Mouse (Mus musculus): ENCODE data around the gene Prph2. TPM values are rescaled to one million over a fixed set of nuclear protein-coding genes. Genes with fewer than 3 reads are reported as not detected.
A peak's percentile ranks its signal among the peaks of the same experiment; 100 is the strongest.

Gene Prph2
- polyA plus RNA-seq, 1 experiment from 2014 or later = not detected

DNA sequence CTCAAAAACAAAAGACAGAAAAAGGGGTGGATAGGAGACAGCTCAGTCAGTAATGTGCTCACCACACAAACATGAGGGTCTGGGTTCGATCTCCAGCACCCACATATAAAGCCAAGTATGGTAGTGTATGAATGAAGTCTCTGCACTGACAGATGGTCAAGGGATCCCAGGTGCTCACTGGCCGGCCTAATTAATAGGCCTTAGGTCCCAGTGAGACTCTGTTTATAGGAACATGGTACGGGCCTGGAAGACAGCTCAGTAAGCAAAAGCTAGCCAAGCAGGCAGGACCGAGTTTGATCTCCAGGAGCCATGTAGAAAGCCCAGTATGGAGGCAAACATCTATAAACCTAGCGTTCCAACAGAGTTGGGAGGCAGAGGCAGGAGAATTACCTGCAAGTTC, 33.2 kb upstream of the Prph2 start:
- Histone ChIP-seq H3K36me3 (ENCODE audit: control insufficient read depth, insufficient read depth) (no peaks in the 10 kb centered on the region), H3K9ac (replicated peaks; ENCODE audit: low read depth, low read length) (no peak overlapping the region), H3K9me3 (ENCODE audit: control insufficient read depth, low read length) (no peaks in the 10 kb centered on the region), H3K27me3 (replicated peaks; ENCODE audit: control insufficient read depth, insufficient read depth, low read length) (no peaks in the 10 kb centered on the region), H3K4me2 (ENCODE audit: low read length) (no peak overlapping the region), H3K4me1 (replicated peaks; ENCODE audit: control insufficient read depth, insufficient read depth, low read length) (0 out of 2 replicates have a peak, but pooled peaks cover 3% of the 10 kb centered on the region), H3K27ac (ENCODE audit: low read length) (no peak overlapping the region), H3K4me3 (replicated peaks; ENCODE audit: low read length) (no peak overlapping the region)
- no peak for ATAC-seq
- WGBS = 91% methylated on average over 5 of the region's 5 CpGs

DNA sequence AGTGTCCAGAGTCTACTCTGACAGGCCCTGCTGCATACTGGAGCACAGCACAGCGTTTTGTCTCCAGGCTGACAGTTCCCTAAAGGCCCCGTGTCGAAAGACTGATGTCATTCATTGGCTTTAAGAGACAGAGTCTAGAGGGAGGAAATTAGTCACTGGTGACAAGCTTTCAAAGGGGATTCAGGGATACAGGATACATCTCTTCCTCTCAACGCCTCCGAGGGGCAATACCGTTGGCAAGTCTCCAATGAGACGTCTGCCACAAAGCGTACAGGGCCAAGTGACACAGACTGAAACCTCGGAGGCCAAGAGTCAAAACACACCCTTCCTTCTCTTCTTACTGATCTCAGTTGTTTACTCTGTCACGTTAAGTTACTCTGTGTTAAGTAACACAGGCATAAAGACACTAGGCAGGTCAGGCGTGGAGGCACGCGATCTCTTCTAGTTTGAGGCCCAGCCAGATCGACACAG, 30.4 kb upstream of the Prph2 start:
- no peaks in the 10 kb centered on the region for H3K36me3 ChIP-seq (ENCODE audit: control insufficient read depth, insufficient read depth)
- H3K27me3 ChIP-seq (replicated peaks; ENCODE audit: control insufficient read depth, insufficient read depth, low read length) = no peaks in the 10 kb centered on the region
- peak; percentile 12; the same call in 1 of the 2 replicates for ATAC-seq
- 43% methylated on average over 14 of the region's 14 CpGs for WGBS
- no peaks in the 10 kb centered on the region for H3K9me3 ChIP-seq (ENCODE audit: control insufficient read depth, low read length)
- H3K4me2 ChIP-seq (ENCODE audit: low read length) = no peak overlapping the region
- H3K27ac ChIP-seq (ENCODE audit: low read length) = no peak overlapping the region
- no peak overlapping the region for H3K4me3 ChIP-seq (replicated peaks; ENCODE audit: low read length)
- H3K4me1 ChIP-seq (replicated peaks; ENCODE audit: control insufficient read depth, insufficient read depth, low read length) = 0 out of 2 replicates have a peak, but pooled peaks cover 3% of the 10 kb centered on the region
- H3K9ac ChIP-seq (replicated peaks; ENCODE audit: low read depth, low read length) = no peak overlapping the region

- H3K27me3 ChIP-seq (replicated peaks; ENCODE audit: control insufficient read depth, insufficient read depth, low read length) = no peaks in the 10 kb centered on the region
- H3K36me3 ChIP-seq (ENCODE audit: control insufficient read depth, insufficient read depth) = no peaks in the 10 kb centered on the region
- no peak overlapping the region for H3K4me3 ChIP-seq (replicated peaks; ENCODE audit: low read length)
- H3K27ac ChIP-seq (ENCODE audit: low read length) = no peak overlapping the region
- no peak for ATAC-seq
- WGBS = 78% methylated on average over 2 of the region's 2 CpGs
- no peaks in the 10 kb centered on the region for H3K9me3 ChIP-seq (ENCODE audit: control insufficient read depth, low read length)
- no peak overlapping the region for H3K4me2 ChIP-seq (ENCODE audit: low read length)
- H3K4me1 ChIP-seq (replicated peaks; ENCODE audit: control insufficient read depth, insufficient read depth, low read length) = 0 out of 2 replicates have a peak, but pooled peaks cover 3% of the 10 kb centered on the region
- H3K9ac ChIP-seq (replicated peaks; ENCODE audit: low read depth, low read length) = no peak overlapping the region
Measured at GRCm38 (mm10) chr17:46880322-46880721, 29.9 kb upstream of the Prph2 start.

DNA sequence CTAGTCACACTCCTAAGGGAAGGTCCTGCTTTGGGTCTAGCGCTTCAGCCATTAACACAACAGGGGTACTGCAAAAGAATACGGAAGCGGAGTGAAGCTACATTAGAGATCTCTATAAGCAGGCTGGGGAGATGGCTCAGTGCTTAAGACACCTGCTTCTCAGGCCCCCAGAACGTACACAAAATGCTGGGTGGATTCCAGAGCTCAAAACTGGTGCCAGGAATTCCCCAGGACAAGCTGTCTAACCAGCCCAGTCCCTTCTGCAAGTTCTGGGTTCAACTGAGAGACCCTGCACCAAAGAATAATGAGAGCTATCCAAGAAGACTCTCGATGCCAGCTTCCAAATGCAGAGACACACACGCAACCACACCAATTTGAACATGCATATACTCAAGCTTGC, 28.5 kb upstream of the Prph2 start:
- Histone ChIP-seq H3K36me3 (ENCODE audit: control insufficient read depth, insufficient read depth) (no peaks in the 10 kb centered on the region), H3K9ac (replicated peaks; ENCODE audit: low read depth, low read length) (no peak overlapping the region)

DNA sequence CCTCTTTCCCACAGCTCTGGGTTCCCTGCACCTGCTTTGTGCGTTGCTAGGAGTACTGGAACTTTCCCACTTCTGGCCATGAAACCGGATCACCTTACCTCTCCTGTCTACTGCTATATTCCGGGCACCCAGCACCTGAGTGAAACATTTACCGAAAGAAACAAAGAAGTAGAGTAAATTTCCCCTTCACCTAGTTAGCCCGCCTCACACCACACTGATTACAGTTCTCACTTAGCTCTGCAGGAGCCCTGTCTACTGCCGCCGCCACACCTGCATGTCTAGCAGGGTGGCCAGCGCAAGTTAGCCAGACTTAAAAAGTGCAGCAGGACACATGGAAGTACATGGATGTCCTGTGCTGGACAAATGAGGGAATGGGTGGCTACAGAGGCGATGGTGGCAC, 27.2 kb upstream of the Prph2 start:
- H3K4me1 ChIP-seq (replicated peaks; ENCODE audit: control insufficient read depth, insufficient read depth, low read length) = 0 out of 2 replicates have a peak, but pooled peaks cover 5% of the 10 kb centered on the region
- 90% methylated on average over 9 of the region's 9 CpGs for WGBS
- no peak overlapping the region for H3K9ac ChIP-seq (replicated peaks; ENCODE audit: low read depth, low read length)
- H3K27ac ChIP-seq (ENCODE audit: low read length) = no peak overlapping the region
- no peak overlapping the region for H3K4me2 ChIP-seq (ENCODE audit: low read length)
- H3K36me3 ChIP-seq (ENCODE audit: control insufficient read depth, insufficient read depth) = no peaks in the 10 kb centered on the region
- H3K9me3 ChIP-seq (ENCODE audit: control insufficient read depth, low read length) = no peaks in the 10 kb centered on the region
- ATAC-seq = no peak
- H3K27me3 ChIP-seq (replicated peaks; ENCODE audit: control insufficient read depth, insufficient read depth, low read length) = no peaks in the 10 kb centered on the region
- H3K4me3 ChIP-seq (replicated peaks; ENCODE audit: low read length) = no peak overlapping the region

More for the DNA sequence above, 28.5 kb upstream of the Prph2 start:
- Histone ChIP-seq H3K9me3 (ENCODE audit: control insufficient read depth, low read length) (no peaks in the 10 kb centered on the region), H3K4me2 (ENCODE audit: low read length) (no peak overlapping the region), H3K27me3 (replicated peaks; ENCODE audit: control insufficient read depth, insufficient read depth, low read length) (no peaks in the 10 kb centered on the region), H3K4me3 (replicated peaks; ENCODE audit: low read length) (no peak overlapping the region), H3K4me1 (replicated peaks; ENCODE audit: control insufficient read depth, insufficient read depth, low read length) (0 out of 2 replicates have a peak, but pooled peaks cover 3% of the 10 kb centered on the region), H3K27ac (ENCODE audit: low read length) (no peak overlapping the region)
- no peak for ATAC-seq
- 77% methylated on average over 6 of the region's 6 CpGs for WGBS

GRCm38 (mm10) chr17:46884766-46885165, 25.5 kb upstream of the Prph2 start:
- H3K4me2 ChIP-seq (ENCODE audit: low read length) = no peak overlapping the region
- no peak for ATAC-seq
- H3K9me3 ChIP-seq (ENCODE audit: control insufficient read depth, low read length) = no peaks in the 10 kb centered on the region
- no peak overlapping the region for H3K4me3 ChIP-seq (replicated peaks; ENCODE audit: low read length)
- H3K27me3 ChIP-seq (replicated peaks; ENCODE audit: control insufficient read depth, insufficient read depth, low read length) = no peaks in the 10 kb centered on the region
- H3K27ac ChIP-seq (ENCODE audit: low read length) = no peak overlapping the region
- no peaks in the 10 kb centered on the region for H3K36me3 ChIP-seq (ENCODE audit: control insufficient read depth, insufficient read depth)
- H3K4me1 ChIP-seq (replicated peaks; ENCODE audit: control insufficient read depth, insufficient read depth, low read length) = peaks cover 10% of the 10 kb centered on the region; the same call in 1 of the 2 replicates
- no peak overlapping the region for H3K9ac ChIP-seq (replicated peaks; ENCODE audit: low read depth, low read length)
- WGBS = 87% methylated on average over 6 of the region's 6 CpGs

DNA sequence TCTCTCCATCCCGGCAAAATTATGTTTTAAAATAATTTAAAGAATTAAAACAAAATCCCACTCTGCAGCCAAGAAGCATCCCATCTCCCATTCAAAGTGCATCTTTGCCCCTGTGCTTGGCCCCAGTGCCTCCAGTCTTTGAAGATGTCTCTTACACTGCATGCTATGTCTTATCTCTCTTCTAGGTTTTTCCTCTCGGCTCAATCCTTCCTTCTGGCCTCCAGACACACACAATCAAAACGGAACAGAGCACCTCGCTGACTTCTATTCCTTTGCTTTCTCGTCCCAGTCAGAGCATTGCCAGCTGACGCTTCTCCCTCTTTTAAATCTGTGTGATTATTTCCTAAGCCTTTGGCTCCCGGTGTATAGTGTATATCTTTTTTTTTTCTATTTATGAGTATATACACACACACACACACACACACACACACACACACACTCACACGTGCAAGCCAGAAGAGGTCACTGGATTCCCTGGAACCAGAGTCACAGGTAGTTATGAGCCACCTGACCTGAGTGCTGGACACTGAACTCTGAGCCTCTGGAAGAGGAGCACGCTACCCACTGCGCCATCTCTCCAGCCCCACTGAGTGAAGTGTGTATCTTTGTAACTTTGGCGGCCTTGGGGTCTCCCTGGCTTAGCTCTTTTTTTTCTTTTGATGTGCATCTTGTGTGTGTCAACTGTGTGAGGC, 24.9 kb upstream of the Prph2 start:
- ATAC-seq = no peak

DNA sequence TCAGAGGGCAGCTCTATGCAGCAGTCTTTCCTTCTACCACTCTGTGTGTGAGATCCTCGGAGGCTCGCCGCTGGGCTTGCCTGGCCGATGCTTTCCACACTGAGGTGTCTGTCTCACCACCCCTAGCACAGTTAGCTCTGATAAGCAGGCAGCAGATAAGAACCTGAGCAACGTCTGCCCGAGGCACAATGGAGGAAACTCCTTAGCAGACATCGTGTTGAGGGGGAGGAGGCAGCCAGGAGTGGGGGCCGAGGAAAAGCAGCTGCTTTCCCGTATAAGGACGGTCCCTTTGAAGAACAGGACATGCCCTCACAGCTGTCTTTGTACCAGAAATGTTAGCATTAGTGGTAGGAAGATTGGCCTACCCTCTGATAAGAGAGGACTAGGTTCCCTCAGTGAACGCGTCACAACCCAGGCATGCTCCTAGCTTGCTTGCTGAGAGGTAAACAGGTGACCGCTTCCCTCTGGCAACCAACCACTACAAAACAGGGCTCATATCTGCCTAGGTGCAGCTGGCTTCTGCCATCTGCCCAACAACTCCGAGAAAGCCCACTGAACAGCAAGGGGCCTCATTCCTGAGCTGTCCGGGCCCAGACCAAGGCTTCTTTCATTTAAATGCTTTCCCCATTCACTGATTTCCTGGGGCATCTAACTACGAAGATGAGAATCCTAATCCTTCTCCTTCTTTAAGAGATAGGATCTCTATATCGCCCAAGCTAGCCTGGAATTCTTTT, 24.2 kb upstream of the Prph2 start:
- Histone ChIP-seq H3K36me3 (ENCODE audit: control insufficient read depth, insufficient read depth) (no peaks in the 10 kb centered on the region), H3K4me3 (replicated peaks; ENCODE audit: low read length) (no peak overlapping the region), H3K9ac (replicated peaks; ENCODE audit: low read depth, low read length) (no peak overlapping the region), H3K9me3 (ENCODE audit: control insufficient read depth, low read length) (no peaks in the 10 kb centered on the region), H3K4me1 (replicated peaks; ENCODE audit: control insufficient read depth, insufficient read depth, low read length) (peaks cover 9% of the 10 kb centered on the region; the same call in 1 of the 2 replicates), H3K27ac (ENCODE audit: low read length) (no peak overlapping the region), H3K4me2 (ENCODE audit: low read length) (no peak overlapping the region), H3K27me3 (replicated peaks; ENCODE audit: control insufficient read depth, insufficient read depth, low read length) (no peaks in the 10 kb centered on the region)
- no peak for ATAC-seq
- 61% methylated on average over 17 of the region's 17 CpGs for WGBS

More for the DNA sequence above, 24.9 kb upstream of the Prph2 start:
- no peak overlapping the region for H3K9ac ChIP-seq (replicated peaks; ENCODE audit: low read depth, low read length)
- H3K4me2 ChIP-seq (ENCODE audit: low read length) = no peak overlapping the region
- H3K4me3 ChIP-seq (replicated peaks; ENCODE audit: low read length) = no peak overlapping the region
- peaks cover 9% of the 10 kb centered on the region; the same call in 1 of the 2 replicates for H3K4me1 ChIP-seq (replicated peaks; ENCODE audit: control insufficient read depth, insufficient read depth, low read length)
- no peaks in the 10 kb centered on the region for H3K36me3 ChIP-seq (ENCODE audit: control insufficient read depth, insufficient read depth)
- H3K27me3 ChIP-seq (replicated peaks; ENCODE audit: control insufficient read depth, insufficient read depth, low read length) = no peaks in the 10 kb centered on the region
- WGBS = 83% methylated on average over 11 of the region's 11 CpGs
- H3K9me3 ChIP-seq (ENCODE audit: control insufficient read depth, low read length) = no peaks in the 10 kb centered on the region
- no peak overlapping the region for H3K27ac ChIP-seq (ENCODE audit: low read length)

DNA sequence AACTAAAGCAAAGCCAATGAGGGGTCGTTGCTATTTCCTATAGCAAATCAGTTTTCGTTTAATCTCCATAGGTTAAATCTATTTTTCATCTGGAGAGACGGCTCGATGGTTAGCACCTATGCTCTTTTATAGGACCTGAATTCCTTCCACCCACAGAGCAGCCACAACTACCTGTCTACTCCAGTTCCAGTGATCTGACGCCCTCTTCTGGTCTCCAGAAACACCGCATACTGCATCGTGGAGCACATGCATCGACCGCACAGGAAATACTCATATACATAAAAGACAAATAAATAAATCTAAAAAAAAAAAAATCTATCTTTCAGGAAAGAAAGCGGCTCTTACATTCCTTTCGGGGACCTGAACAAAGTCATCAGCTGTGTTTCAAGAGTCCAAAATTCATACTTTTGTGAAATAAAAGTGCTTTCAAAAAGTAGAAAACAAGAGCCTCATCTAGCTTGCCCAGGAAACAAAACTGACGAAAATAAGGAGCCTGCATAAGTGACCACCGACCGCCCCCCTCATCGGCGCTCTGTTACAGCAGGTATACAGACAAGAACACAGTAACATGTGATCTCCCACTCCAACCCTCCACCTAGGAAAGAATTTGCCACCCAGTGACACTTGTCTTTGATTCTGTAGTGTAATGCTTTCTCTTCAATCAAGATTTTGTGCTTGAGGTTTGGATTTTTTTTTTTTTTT, 21.6 kb upstream of the Prph2 start:
- H3K27me3 ChIP-seq (replicated peaks; ENCODE audit: control insufficient read depth, insufficient read depth, low read length) = no peaks in the 10 kb centered on the region
- H3K27ac ChIP-seq (ENCODE audit: low read length) = peak overlapping the region; percentile 97
- peak overlapping the region; percentile 78 for H3K4me2 ChIP-seq (ENCODE audit: low read length)
- H3K9me3 ChIP-seq (ENCODE audit: control insufficient read depth, low read length) = no peaks in the 10 kb centered on the region
- H3K4me1 ChIP-seq (replicated peaks; ENCODE audit: control insufficient read depth, insufficient read depth, low read length) = peaks cover 28% of the 10 kb centered on the region
- no peaks in the 10 kb centered on the region for H3K36me3 ChIP-seq (ENCODE audit: control insufficient read depth, insufficient read depth)
- H3K9ac ChIP-seq (replicated peaks; ENCODE audit: low read depth, low read length) = peak overlapping the region; percentile 85
- WGBS = 34% methylated on average over 16 of the region's 16 CpGs
- H3K4me3 ChIP-seq (replicated peaks; ENCODE audit: low read length) = peak overlapping the region; percentile 62
- no peak for ATAC-seq
